Mouse (Mus musculus) erythroblast, embryonic 14.5 days (primary cell): ENCODE measurements around the gene Tat.

Experiments used
- GATA1 ChIP-seq: IDR thresholded peaks from 2 replicates; pipeline ENCODE4 v1.6.1; 2012; ENCODE audit warnings: low read length, inconsistent platforms, mixed read lengths
- TAL1 ChIP-seq: IDR thresholded peaks from 3 replicates; pipeline ENCODE4 v1.6.1; 2012; ENCODE audit warnings: low read length, inconsistent platforms, mixed read lengths

- TF ChIP-seq GATA1 (no peak), TAL1 (no peak)
These were observed 14.1 kb downstream of the Tat start for GRCm38 (mm10) chr8:110004300-110004699.
